ENCODE assay signal across 21 mouse cellular contexts in genomic region chr6:128115121-128115520, GRCm38 (mm10). TPM values are rescaled to one million over a fixed set of nuclear protein-coding genes. Genes with fewer than 3 reads are reported as not detected.
DNase-seq lines count a peak whose midpoint lies in the region; ATAC-seq lines count a peak whose summit lies in the region.
"Had no signal": no experiment of that assay in that cellular context is flagged by ENCODE, and none has a peak within 500 bp of the region (broad histone marks: within the 10 kb centered on the region; RNA-seq: fewer than 3 reads in every experiment).

No protein-coding gene starts in this region.

- no peak overlapping the region for H3K27ac ChIP-seq in forebrain, embryonic 12.5 days
- H3K27ac ChIP-seq in forebrain, embryonic 13.5 days = no peak overlapping the region
- no peak overlapping the region; the same call in 1 of the 2 replicates for H3K27ac ChIP-seq in heart, embryonic 12.5 days (ENCODE audit: poor library complexity, severe bottlenecking)
- no peak overlapping the region for H3K27ac ChIP-seq in neural tube, embryonic 12.5 days
- H3K27ac ChIP-seq in neural tube, embryonic 15.5 days (replicated peaks) = no peak overlapping the region
- H3K27ac ChIP-seq: kidney, postnatal 0 days; left cerebral cortex, adult 2 months; limb, embryonic 10.5 days; midbrain, embryonic 12.5 days had no signal

- 0 out of 2 replicates have a peak, but pooled peaks have one; percentile 21 for ATAC-seq in forebrain, embryonic 12.5 days (ENCODE audit: low FRiP score)
- ATAC-seq in forebrain, embryonic 13.5 days = no peak
- ATAC-seq in heart, embryonic 12.5 days (ENCODE audit: insufficient number of reproducible peaks, low FRiP score) = 0 out of 2 replicates have a peak, but pooled peaks have one; percentile 15
- ATAC-seq in neural tube, embryonic 12.5 days (ENCODE audit: low FRiP score, low read depth) = 0 out of 2 replicates have a peak, but pooled peaks have one; percentile 19
- peak; percentile 22; the same call in 1 of the 2 replicates for ATAC-seq in neural tube, embryonic 15.5 days (ENCODE audit: low FRiP score)

- no peak for DNase-seq in heart, postnatal 10 days
- DNase-seq in neural tube, embryonic 10.5 days (ENCODE audit: extremely low spot score, low spot score) = no peak
- no peak for DNase-seq in kidney, postnatal 14 days
- DNase-seq: cerebellum, adult 2 months; gastrocnemius, postnatal 25 days; kidney, adult 11 months; lung, adult 2 months; lung, postnatal 36 days; right cerebral cortex, postnatal 14 days; thymus, postnatal 14 days had no signal

- H3K27me3 ChIP-seq in forebrain, embryonic 12.5 days = no peaks in the 10 kb centered on the region
- H3K27me3 ChIP-seq in forebrain, embryonic 13.5 days = no peaks in the 10 kb centered on the region
- no peaks in the 10 kb centered on the region for H3K27me3 ChIP-seq in heart, embryonic 12.5 days (replicated peaks)
- H3K27me3 ChIP-seq in neural tube, embryonic 12.5 days (replicated peaks) = no peaks in the 10 kb centered on the region
- H3K27me3 ChIP-seq in neural tube, embryonic 15.5 days (replicated peaks) = no peaks in the 10 kb centered on the region
- H3K27me3 ChIP-seq: embryonic facial prominence, embryonic 12.5 days; midbrain, embryonic 12.5 days had no signal

- H3K36me3 ChIP-seq in forebrain, embryonic 12.5 days (replicated peaks) = no peaks in the 10 kb centered on the region
- no peaks in the 10 kb centered on the region for H3K36me3 ChIP-seq in forebrain, embryonic 13.5 days (ENCODE audit: poor library complexity, severe bottlenecking)
- H3K36me3 ChIP-seq in heart, embryonic 12.5 days = peaks cover 8% of the 10 kb centered on the region
- no peaks in the 10 kb centered on the region for H3K36me3 ChIP-seq in neural tube, embryonic 12.5 days
- H3K36me3 ChIP-seq in neural tube, embryonic 15.5 days = no peaks in the 10 kb centered on the region
- H3K36me3 ChIP-seq: embryonic facial prominence, embryonic 12.5 days; midbrain, embryonic 12.5 days had no signal

- 95% methylated on average over 6 of the region's 6 CpGs for WGBS in forebrain, embryonic 12.5 days
- 84% methylated on average over 6 of the region's 6 CpGs for WGBS in forebrain, embryonic 13.5 days
- WGBS in heart, embryonic 12.5 days = 86% methylated on average over 6 of the region's 6 CpGs
- WGBS in neural tube, embryonic 12.5 days = 78% methylated on average over 6 of the region's 6 CpGs
- WGBS in neural tube, embryonic 15.5 days = 53% methylated on average over 6 of the region's 6 CpGs

- no peak overlapping the region for H3K4me2 ChIP-seq in forebrain, embryonic 12.5 days
- H3K4me2 ChIP-seq in forebrain, embryonic 13.5 days = no peak overlapping the region
- no peak overlapping the region for H3K4me2 ChIP-seq in heart, embryonic 12.5 days
- H3K4me2 ChIP-seq in neural tube, embryonic 12.5 days (replicated peaks) = no peak overlapping the region
- H3K4me2 ChIP-seq in neural tube, embryonic 15.5 days = no peak overlapping the region
- H3K4me2 ChIP-seq: embryonic facial prominence, embryonic 12.5 days; liver, embryonic 11.5 days; midbrain, embryonic 12.5 days had no signal

- H3K4me1 ChIP-seq in forebrain, embryonic 12.5 days = peaks cover 22% of the 10 kb centered on the region
- H3K4me1 ChIP-seq in forebrain, embryonic 13.5 days = peaks cover 19% of the 10 kb centered on the region
- H3K4me1 ChIP-seq in heart, embryonic 12.5 days (replicated peaks) = peaks cover 66% of the 10 kb centered on the region
- peaks cover 43% of the 10 kb centered on the region for H3K4me1 ChIP-seq in neural tube, embryonic 12.5 days
- peaks cover 32% of the 10 kb centered on the region for H3K4me1 ChIP-seq in neural tube, embryonic 15.5 days

- no peak overlapping the region for H3K4me3 ChIP-seq in forebrain, embryonic 12.5 days (replicated peaks)
- no peak overlapping the region for H3K4me3 ChIP-seq in forebrain, embryonic 13.5 days
- H3K4me3 ChIP-seq in heart, embryonic 12.5 days = no peak overlapping the region
- no peak overlapping the region for H3K4me3 ChIP-seq in neural tube, embryonic 12.5 days
- H3K4me3 ChIP-seq in neural tube, embryonic 15.5 days (replicated peaks) = no peak overlapping the region
- H3K4me3 ChIP-seq: embryonic facial prominence, embryonic 12.5 days; left cerebral cortex, adult 2 months; limb, embryonic 10.5 days; midbrain, embryonic 12.5 days had no signal

- no peak overlapping the region for H3K9ac ChIP-seq in forebrain, embryonic 12.5 days
- H3K9ac ChIP-seq in forebrain, embryonic 13.5 days = no peak overlapping the region
- no peak overlapping the region for H3K9ac ChIP-seq in heart, embryonic 12.5 days
- no peak overlapping the region for H3K9ac ChIP-seq in neural tube, embryonic 12.5 days
- H3K9ac ChIP-seq in neural tube, embryonic 15.5 days (replicated peaks) = no peak overlapping the region
- H3K9ac ChIP-seq: embryonic facial prominence, embryonic 12.5 days; midbrain, embryonic 12.5 days had no signal

- H3K9me3 ChIP-seq in forebrain, embryonic 12.5 days = no peaks in the 10 kb centered on the region
- no peaks in the 10 kb centered on the region for H3K9me3 ChIP-seq in forebrain, embryonic 13.5 days (replicated peaks)
- H3K9me3 ChIP-seq in heart, embryonic 12.5 days (replicated peaks) = no peaks in the 10 kb centered on the region
- H3K9me3 ChIP-seq in neural tube, embryonic 12.5 days = no peaks in the 10 kb centered on the region
- H3K9me3 ChIP-seq in neural tube, embryonic 15.5 days (replicated peaks) = no peaks in the 10 kb centered on the region
- H3K9me3 ChIP-seq: embryonic facial prominence, embryonic 12.5 days; limb, embryonic 10.5 days; midbrain, embryonic 12.5 days had no signal

- intact Hi-C loops in heart, postnatal 10 days (cut with DNase I) = no loop called here

RNA-seq across cellular contexts. Expression of gene Tspan9, which starts 28.3 kb away (rescaled TPM):
- 30.1 and 34.5 TPM in 2 replicates for polyA plus RNA-seq in forebrain, embryonic 12.5 days (2016; fragmentation: Nextera tagmentation; extraction: Ambion mirVana)
- 20.6 and 30.4 TPM in 2 replicates for polyA plus RNA-seq in forebrain, embryonic 13.5 days (2015; fragmentation: Nextera tagmentation; extraction: Ambion mirVana)
- 172 and 183 TPM in 2 replicates for polyA plus RNA-seq in heart, embryonic 12.5 days (2016; fragmentation: Nextera tagmentation; extraction: Ambion mirVana)
- 100 to 1,000 TPM; 184 to 197 TPM for total RNA-seq in heart, postnatal 10 days (2021)
- 57.5 and 58.4 TPM in 2 replicates for polyA plus RNA-seq in neural tube, embryonic 12.5 days (2016; fragmentation: Nextera tagmentation; extraction: Ambion mirVana)
- 48.3 and 63.2 TPM in 2 replicates for polyA plus RNA-seq in neural tube, embryonic 15.5 days (2015; fragmentation: Nextera tagmentation; extraction: Ambion mirVana)
